In the genomic region with DNA sequence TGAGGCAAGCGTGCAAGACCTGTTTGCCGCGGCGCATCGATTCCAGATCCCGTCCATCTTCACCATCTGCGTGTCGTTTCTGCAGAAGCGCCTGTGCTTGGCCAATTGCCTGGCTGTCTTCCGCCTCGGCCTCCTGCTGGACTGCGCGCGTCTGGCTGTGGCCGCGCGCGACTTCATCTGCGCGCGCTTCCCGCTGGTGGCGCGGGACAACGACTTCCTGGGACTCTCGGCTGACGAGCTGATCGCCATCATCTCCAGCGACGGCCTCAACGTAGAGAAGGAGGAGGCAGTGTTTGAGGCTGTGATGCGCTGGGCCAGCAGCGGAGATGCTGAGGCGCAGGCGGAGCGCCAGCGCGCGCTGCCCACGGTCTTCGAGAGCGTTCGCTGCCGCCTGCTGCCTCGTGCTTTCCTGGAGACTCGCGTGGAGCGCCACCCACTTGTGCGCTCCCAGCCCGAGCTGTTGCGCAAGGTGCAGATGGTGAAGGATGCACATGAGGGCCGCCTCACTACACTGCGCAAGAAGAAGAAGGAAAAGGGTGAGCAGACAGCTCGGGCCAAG, we compare ENCODE assay signal across 8 mouse cellular contexts. TPM values are rescaled to one million over a fixed set of nuclear protein-coding genes. Genes with fewer than 3 reads are reported as not detected.
DNase-seq lines count a peak whose midpoint lies in the region; ATAC-seq and TF ChIP-seq lines count a peak whose summit lies in the region.

No protein-coding gene starts in this region.

- 12% methylated on average over 54 of the region's 54 CpGs for WGBS in heart, adult 2 months
- 14% methylated on average over 54 of the region's 54 CpGs for WGBS in heart, embryonic 13.5 days
- 15% methylated on average over 54 of the region's 54 CpGs for WGBS in midbrain, embryonic 13.5 days

- no peaks in the 10 kb centered on the region for H3K79me2 ChIP-seq in heart, adult 2 months (replicated peaks; ENCODE audit: control insufficient read depth, insufficient read depth, low read length)

- H3K4me1 ChIP-seq in heart, adult 2 months (ENCODE audit: control insufficient read depth, insufficient read depth, low read length), result peaks cover 4% of the 10 kb centered on the region
- H3K4me1 ChIP-seq in heart, embryonic 13.5 days, result peaks cover 29% of the 10 kb centered on the region
- peaks cover 12% of the 10 kb centered on the region for H3K4me1 ChIP-seq in midbrain, embryonic 13.5 days (replicated peaks)

- peak overlapping the region; percentile 43 for H3K9ac ChIP-seq in heart, adult 2 months (ENCODE audit: low read depth, low read length)
- peak overlapping the region; percentile 56 for H3K9ac ChIP-seq in heart, embryonic 13.5 days
- H3K9ac ChIP-seq in midbrain, embryonic 13.5 days (replicated peaks), result peak overlapping the region; percentile 48; the same call in 1 of the 2 replicates

- H3K27me3 ChIP-seq in heart, adult 2 months (ENCODE audit: control insufficient read depth, insufficient read depth, low read length), result no peaks in the 10 kb centered on the region
- peaks cover 67% of the 10 kb centered on the region for H3K27me3 ChIP-seq in heart, embryonic 13.5 days (replicated peaks)
- H3K27me3 ChIP-seq in midbrain, embryonic 13.5 days, result peaks cover 44% of the 10 kb centered on the region

- H3K27ac ChIP-seq in heart, adult 2 months, result no peak overlapping the region; the same call in 1 of the 2 replicates
- no peak overlapping the region for H3K27ac ChIP-seq in heart, embryonic 13.5 days (replicated peaks)
- H3K27ac ChIP-seq in midbrain, embryonic 13.5 days, result no peak overlapping the region

- peak in 1 of 2 experiments; percentile 38 for DNase-seq in heart, adult 2 months
- DNase-seq in heart, adult 11 months, result no peak
- peak; percentile 88 for DNase-seq in brain, adult 2 months (ENCODE audit: low read depth, low spot score)
- DNase-seq in layer of hippocampus, postnatal 25 days (ENCODE audit: extremely low spot score in 1 of 2, low spot score in 1 of 2), result peak; percentile 54 to 60
- DNase-seq in telencephalon, adult 2 months (ENCODE audit: low read depth, low spot score), result peak; percentile 82

- H3K36me3 ChIP-seq in heart, adult 2 months (ENCODE audit: control insufficient read depth, insufficient read depth, low read length), result no peaks in the 10 kb centered on the region; the same call in 1 of the 2 replicates
- no peaks in the 10 kb centered on the region for H3K36me3 ChIP-seq in heart, embryonic 13.5 days
- H3K36me3 ChIP-seq in midbrain, embryonic 13.5 days, result no peaks in the 10 kb centered on the region

- intact Hi-C loops in heart, adult 2 months (cut with DNase I), result loop anchor here (5.0 kb wide), 1 partner anchor 44 kb away; no protein-coding TSS in a partner anchor

- H3K4me2 ChIP-seq in heart, embryonic 13.5 days, result peak overlapping the region; percentile 75
- H3K4me2 ChIP-seq in midbrain, embryonic 13.5 days (replicated peaks), result peak overlapping the region; percentile 60

- no peaks in the 10 kb centered on the region for H3K9me3 ChIP-seq in heart, embryonic 13.5 days
- no peaks in the 10 kb centered on the region for H3K9me3 ChIP-seq in midbrain, embryonic 13.5 days

- TF ChIP-seq CTCF in heart, adult 2 months (IDR thresholded peaks at IDR 0.05), result peak; percentile 29

- peak overlapping the region; percentile 4 for H3K4me3 ChIP-seq in heart, adult 2 months
- peak overlapping the region; percentile 47 for H3K4me3 ChIP-seq in heart, embryonic 13.5 days
- H3K4me3 ChIP-seq in midbrain, embryonic 13.5 days (replicated peaks), result peak overlapping the region; percentile 36

- no peak for ATAC-seq in heart, embryonic 13.5 days (ENCODE audit: extremely low read depth, insufficient number of reproducible peaks, low FRiP score, low TSS enrichment)
- ATAC-seq in midbrain, embryonic 13.5 days, result peak; percentile 64
- ATAC-seq in inflammation-experienced regulatory T-cells, adult 6 months, result no peak

- TF ChIP-seq EP300 in heart, adult 2 months (IDR thresholded peaks at IDR 0.05; ENCODE audit: insufficient read depth, low read depth, low read length), result no peak

- no peak for TF ChIP-seq POLR2A in heart, adult 2 months (IDR thresholded peaks at IDR 0.05; ENCODE audit: insufficient read depth, low read depth, low read length)

RNA-seq across cellular contexts. Expression of gene Klhl40, which starts 0.7 kb away (rescaled TPM):
- total RNA-seq in heart, adult 2 months (2021), result 10 to 100 TPM; 12.3 to 17.4 TPM
- polyA plus RNA-seq in heart, adult 2 months (2012; rRNA removed), result 11.0 and 13.1 TPM in 2 replicates
- polyA plus RNA-seq in heart, embryonic 13.5 days (2015; fragmentation: Nextera tagmentation; extraction: Ambion mirVana), result 1.4 and 2.1 TPM in 2 replicates
- total RNA-seq in layer of hippocampus, postnatal 25 days (2021), result 1 to 10 TPM; 3.3 to 4.4 TPM
- 0.43 and 0.69 TPM in 2 replicates for polyA plus RNA-seq in midbrain, embryonic 13.5 days (2015; fragmentation: Nextera tagmentation; extraction: Ambion mirVana)
- polyA plus RNA-seq in inflammation-experienced regulatory T-cells, adult 6 months (2017; shearing (Covaris generic)), result not detected

RNA-seq across cellular contexts. Expression of gene Hhatl, which starts 14.2 kb away (rescaled TPM):
- 100 to 1,000 TPM in 1 of 2 experiments, 10 to 100 TPM in 1; 96.3 to 111 TPM for total RNA-seq in heart, adult 2 months (2021)
- 201 and 224 TPM in 2 replicates for polyA plus RNA-seq in heart, adult 2 months (2012; rRNA removed)
- polyA plus RNA-seq in heart, embryonic 13.5 days (2015; fragmentation: Nextera tagmentation; extraction: Ambion mirVana), result 10.3 and 10.7 TPM in 2 replicates
- total RNA-seq in layer of hippocampus, postnatal 25 days (2021), result 10 to 100 TPM; 15.1 to 15.5 TPM
- 0.24 TPM in 1 of 2 replicates, not detected in the other for polyA plus RNA-seq in midbrain, embryonic 13.5 days (2015; fragmentation: Nextera tagmentation; extraction: Ambion mirVana)
- not detected for polyA plus RNA-seq in inflammation-experienced regulatory T-cells, adult 6 months (2017; shearing (Covaris generic))

RNA-seq across cellular contexts. Expression of gene Zfp651, which starts 19.0 kb away (rescaled TPM):
- 100 to 1,000 TPM; 117 to 130 TPM for total RNA-seq in heart, adult 2 months (2021)
- polyA plus RNA-seq in heart, adult 2 months (2012; rRNA removed), result 67.7 and 84.2 TPM in 2 replicates
- 11.1 and 12.5 TPM in 2 replicates for polyA plus RNA-seq in heart, embryonic 13.5 days (2015; fragmentation: Nextera tagmentation; extraction: Ambion mirVana)
- total RNA-seq in layer of hippocampus, postnatal 25 days (2021), result 100 to 1,000 TPM; 101 to 109 TPM
- 6.7 and 12.0 TPM in 2 replicates for polyA plus RNA-seq in midbrain, embryonic 13.5 days (2015; fragmentation: Nextera tagmentation; extraction: Ambion mirVana)
- polyA plus RNA-seq in inflammation-experienced regulatory T-cells, adult 6 months (2017; shearing (Covaris generic)), result under 1 TPM in 2 of 3 experiments, not detected in 1; 0.23 to 0.24 TPM

RNA-seq across cellular contexts. Expression of gene Nktr, which starts 59.2 kb away (rescaled TPM):
- total RNA-seq in heart, adult 2 months (2021), result 10 to 100 TPM; 28.7 to 33.1 TPM
- 23.1 and 39.2 TPM in 2 replicates for polyA plus RNA-seq in heart, adult 2 months (2012; rRNA removed)
- 40.1 and 42.3 TPM in 2 replicates for polyA plus RNA-seq in heart, embryonic 13.5 days (2015; fragmentation: Nextera tagmentation; extraction: Ambion mirVana)
- 100 to 1,000 TPM in 1 of 2 experiments, 10 to 100 TPM in 1; 71.9 to 123 TPM for total RNA-seq in layer of hippocampus, postnatal 25 days (2021)
- polyA plus RNA-seq in midbrain, embryonic 13.5 days (2015; fragmentation: Nextera tagmentation; extraction: Ambion mirVana), result 69.0 and 71.1 TPM in 2 replicates
- polyA plus RNA-seq in inflammation-experienced regulatory T-cells, adult 6 months (2017; shearing (Covaris generic)), result 100 to 1,000 TPM; 108 to 126 (median 117) TPM

Comparison
In these comparisons a context has a peak if more than half of its experiments do, and no peak if none do; other contexts are left out.
1. RNA of gene Hhatl, which starts 14.2 kb away (polyA plus RNA-seq): 201 to 224 TPM in heart, adult 2 months; 10.3 to 10.7 TPM in heart, embryonic 13.5 days, 0.24 TPM in midbrain, embryonic 13.5 days and not detected in inflammation-experienced regulatory T-cells, adult 6 months; every median in the first group is over 10 times any median in the second.
2. Peak in every context shown above with its lines, with median percentiles within 50 percentile points of each other: H3K4me3 ChIP-seq and H3K9ac ChIP-seq.